Mouse (Mus musculus) kidney, postnatal 36 days (tissue): Measurements from ENCODE around the gene Cyb5b.
"Not testable (repeated sequence)": the region's sequence is repeated elsewhere in the genome, so short reads cannot be mapped to it uniquely, and the experiment has no call there.

Experiments
- DNase-seq, 2 experiments: peaks; one replicate each; pipeline ENCODE4 v3.0.0; 2021 to 2022; ENCODE audit warnings: mixed read lengths in 2 of 2

Cyb5b gene

DNA sequence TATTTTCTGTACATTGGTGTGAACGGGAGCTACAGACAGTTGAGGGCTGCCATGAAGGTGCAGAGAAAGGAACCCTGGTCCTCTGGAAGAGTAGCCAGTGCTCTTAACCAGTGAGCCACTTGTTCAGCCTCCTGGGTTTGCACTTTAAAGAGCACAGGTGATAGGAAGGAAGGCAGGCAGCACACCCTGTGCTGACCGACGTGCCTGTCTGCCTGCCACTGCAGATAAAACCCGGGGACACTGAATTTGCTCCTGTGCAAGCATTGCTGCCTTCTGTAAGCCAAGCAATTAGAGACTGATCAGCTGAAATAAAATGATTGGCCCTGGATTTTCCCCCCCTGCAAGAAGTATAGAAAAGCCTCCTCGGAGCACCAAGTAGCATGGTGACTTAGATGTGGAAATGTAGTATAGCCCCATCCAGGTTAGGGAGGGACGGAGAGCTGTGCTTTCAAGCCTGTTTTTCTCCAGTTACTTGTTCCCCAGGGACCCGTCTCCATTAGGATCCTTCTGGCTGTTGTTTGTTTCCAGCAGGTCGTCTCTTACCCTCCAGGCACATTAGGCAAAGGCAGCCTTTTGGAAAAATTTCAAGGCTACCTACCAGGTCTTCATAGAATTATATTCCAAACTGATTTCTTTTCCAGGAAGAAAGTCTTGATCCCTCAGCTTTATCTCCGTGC lies 22.7 kb downstream of the Cyb5b start:
- DNase-seq: no peak

DNA sequence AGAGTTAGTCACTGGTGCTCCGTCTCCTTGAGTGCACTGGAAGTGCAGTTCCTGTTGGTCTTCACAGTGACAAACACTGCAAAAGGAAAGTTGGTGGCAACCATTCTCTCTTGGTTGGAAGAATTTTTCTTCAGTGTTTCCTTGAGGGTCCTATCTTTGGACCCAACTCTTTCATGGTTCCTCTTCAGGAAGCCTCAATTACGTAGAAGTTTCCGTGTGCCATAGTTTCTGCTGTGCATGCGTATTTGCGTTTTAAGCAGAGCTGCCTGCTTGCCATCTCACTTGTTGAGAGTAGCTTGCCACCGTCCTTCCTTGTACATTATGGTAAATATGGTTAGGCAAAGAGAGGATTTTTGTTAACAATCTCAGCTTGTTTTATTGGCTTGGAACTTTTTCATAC lies 30.7 kb downstream of the Cyb5b start:
- no peak for DNase-seq

DNA sequence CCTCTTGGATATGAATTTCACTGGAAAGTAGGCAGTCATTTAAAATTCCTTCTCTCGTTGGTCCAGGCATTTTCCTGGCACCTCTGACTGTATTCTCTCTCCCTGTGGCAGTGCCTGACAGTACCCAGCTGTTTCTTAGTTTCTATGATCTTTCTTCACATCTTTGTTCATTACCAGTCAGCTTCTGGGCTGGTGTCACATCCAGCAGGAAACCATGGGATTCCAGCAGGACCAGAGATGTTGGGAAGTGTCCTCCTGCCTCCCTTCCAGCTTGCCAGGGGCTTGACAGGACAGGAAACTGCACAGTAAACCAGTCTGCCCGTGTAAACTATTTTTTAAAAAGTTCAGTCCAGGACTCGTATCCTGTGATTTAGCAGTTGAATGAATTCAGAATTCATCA lies 34.6 kb downstream of the Cyb5b start:
- peak; percentile 41 to 51 for DNase-seq

DNA sequence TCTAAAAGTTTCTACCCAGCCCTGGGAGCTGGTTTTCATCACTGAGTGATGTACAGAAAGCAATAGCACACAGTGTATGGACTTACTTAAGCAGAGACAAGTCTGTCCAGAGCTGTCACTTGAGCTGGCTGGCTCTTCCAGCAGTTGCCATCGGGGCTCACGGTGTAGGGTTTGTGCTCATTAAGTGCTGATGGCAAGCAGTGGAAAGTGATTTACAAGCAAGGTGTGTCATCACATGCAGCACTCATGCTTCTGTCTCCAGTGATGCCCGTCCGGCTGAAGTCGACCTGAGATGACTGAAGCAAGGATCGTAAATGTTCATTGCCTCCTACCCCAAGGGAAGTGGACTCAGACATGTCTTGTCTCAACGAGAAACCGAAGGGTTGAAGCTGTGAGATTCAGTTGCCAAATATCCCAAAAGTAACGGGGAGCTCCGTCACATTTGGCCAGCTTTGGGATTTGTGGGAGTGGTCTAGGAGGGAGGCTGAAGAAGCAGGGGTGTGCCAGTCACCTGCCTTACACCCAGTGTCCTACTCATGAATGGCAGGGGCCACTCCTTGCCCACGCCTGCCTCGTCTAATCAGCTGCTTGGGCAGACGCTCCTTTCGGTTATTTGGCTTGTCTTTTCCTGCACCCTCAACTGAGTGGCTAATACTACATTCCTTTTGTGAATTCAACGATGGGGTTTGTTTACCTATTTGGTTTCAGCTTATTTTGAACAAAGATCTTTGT lies 36.4 kb downstream of the Cyb5b start:
- DNase-seq: no peak

DNA sequence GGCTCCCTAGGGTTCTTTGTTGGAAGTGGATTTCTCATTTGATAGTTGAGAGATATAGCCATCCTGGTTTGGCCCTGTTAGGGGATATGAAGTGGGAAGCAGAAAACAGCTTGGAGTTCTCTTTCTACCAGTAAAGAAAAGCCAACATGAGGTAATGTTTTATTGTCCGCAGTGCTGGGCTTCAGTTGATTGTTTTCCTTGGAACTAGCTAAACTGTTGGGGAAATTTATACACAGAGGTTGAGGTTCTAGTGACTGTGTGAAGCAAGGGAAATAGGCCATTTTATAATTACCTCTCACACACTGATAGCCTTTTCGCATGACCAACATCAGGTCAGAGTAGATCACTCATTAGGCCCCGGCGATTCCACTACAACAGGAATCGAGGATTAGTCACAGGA lies 37.2 kb downstream of the Cyb5b start:
- DNase-seq: no peak

DNA sequence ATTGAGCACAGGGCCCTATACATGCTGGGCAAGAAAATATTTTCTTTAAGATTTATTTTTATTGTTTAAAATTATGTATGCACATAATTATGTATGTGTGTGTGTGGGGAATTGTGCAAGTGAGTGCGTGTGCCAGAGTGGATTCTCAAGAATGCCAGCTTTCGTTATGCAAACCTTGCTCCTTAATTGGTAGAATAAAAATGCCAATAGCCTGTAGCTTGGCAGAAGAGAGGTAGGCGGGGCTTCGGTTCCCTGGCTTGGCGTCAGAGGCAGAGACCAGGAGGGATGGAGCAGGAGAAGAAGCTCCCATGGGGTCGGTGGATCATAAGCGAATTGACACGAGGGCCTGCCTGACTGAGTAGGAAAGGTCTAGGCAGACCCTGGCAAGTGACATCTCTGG lies 42.2 kb downstream of the Cyb5b start:
- no peak for DNase-seq

DNA sequence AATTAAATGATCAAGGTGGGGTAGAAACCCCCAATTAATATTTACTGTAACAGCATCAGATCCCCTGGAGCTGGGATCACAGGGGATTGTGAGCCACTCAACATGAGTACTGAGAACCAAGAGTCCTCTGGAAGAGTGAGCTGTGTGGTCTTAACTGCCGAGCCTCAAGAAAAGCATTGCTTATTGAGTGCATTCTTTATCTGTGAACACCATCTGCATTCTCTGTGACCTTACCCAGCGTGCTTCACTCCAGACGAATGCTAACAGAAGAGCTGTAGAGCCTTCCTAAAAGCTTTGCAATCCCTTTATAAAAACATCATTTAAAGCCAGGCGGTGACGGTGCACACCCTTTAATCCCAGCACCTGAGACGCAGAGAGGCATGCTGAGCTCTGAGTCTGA lies 42.9 kb downstream of the Cyb5b start:
- no peak for DNase-seq

DNA sequence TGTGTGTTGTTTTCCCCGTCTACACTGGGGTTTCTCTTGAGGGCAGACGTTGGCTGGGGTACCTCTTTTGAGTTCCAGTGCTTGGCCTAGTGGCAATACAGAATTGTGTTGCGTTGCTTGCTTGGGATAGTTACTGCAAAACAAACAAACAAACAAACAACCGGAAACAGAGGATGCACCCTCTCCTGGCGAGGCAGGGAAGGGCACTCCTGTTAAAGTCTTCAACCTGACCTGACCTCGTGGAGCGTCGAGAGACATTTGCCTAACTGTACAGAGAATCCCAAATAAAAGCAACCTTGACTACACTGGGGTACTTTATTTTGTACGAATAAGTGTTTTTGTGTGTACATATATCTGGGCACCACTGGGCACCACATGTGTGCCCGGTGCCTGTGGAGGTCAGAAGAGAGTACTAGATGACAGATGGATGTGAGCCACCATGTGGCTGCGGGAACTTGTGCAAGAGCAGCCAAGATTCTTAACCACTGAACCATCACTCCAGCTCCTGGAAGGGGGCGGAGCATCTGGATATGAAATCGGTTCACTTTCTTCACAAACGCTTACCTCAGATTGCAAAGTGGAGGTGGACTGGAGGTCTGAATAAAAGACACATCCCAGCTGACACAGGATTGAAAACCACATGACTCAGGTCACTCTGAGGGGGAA lies 44.5 kb downstream of the Cyb5b start:
- peak in 1 of 2 experiments; percentile 32 for DNase-seq

DNA sequence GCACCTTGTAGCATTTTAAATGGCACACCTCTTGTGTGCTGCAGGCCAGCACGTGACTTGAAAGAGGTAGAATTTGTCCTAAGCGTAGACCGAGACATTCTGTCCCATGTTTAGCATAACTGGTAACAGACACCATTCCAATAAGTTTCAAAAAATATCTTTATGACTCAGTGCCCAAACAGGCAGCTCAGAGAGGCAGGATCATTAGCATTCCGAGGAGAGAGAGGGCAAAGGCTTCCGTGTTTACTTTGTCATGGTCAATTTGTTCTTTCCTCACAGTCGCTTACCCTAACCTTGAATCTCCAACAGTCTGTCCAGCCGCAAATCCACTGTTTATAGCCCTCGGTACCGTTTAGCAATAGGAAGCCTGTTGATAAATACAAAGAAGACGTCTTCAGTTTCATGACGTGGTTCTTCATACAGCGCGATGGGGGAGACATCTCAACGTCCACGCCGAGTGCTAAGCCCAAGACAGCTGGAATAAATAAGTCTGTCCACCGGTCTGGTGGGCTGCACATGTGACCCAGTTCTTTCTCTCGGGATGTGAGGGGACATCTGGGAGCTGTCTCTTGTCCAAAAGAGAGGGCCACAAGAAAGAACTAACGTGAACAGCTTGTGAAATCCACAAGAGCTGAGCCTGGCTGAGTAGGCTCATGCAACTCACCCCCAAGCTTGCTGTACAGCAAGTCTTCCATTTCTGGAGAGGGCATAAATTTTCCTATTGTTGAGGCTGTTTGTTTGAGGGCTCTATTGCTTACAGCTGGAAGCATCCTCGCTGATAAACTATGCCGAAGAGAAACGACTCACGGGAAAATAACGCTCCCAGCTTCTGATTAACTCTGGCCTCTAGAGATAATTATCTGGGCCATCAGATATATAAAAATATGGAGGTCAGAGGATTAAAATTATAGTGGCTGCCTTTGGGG lies 47.7 kb downstream of the Cyb5b start:
- peak; percentile 27 to 49 for DNase-seq

DNA sequence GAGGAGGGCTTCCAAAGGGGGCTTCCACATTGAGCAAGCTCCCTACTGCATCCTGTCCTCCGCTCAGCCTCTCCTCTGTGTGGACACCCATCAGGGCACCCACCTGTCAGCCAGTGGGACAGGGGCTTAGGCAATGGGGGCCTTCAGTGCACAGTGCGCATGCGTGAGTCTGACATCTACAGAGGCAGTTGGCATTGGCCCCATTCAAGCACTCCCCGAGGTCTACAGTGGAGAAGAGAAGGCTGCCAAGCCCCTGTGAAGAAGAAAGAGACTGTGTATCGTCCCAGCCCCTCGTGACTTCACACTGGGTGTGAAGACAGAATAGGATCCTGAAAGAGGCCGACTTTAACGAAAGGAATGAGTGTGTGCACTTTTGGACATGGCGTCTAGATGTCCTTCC lies 54.7 kb downstream of the Cyb5b start:
- no peak for DNase-seq

DNA sequence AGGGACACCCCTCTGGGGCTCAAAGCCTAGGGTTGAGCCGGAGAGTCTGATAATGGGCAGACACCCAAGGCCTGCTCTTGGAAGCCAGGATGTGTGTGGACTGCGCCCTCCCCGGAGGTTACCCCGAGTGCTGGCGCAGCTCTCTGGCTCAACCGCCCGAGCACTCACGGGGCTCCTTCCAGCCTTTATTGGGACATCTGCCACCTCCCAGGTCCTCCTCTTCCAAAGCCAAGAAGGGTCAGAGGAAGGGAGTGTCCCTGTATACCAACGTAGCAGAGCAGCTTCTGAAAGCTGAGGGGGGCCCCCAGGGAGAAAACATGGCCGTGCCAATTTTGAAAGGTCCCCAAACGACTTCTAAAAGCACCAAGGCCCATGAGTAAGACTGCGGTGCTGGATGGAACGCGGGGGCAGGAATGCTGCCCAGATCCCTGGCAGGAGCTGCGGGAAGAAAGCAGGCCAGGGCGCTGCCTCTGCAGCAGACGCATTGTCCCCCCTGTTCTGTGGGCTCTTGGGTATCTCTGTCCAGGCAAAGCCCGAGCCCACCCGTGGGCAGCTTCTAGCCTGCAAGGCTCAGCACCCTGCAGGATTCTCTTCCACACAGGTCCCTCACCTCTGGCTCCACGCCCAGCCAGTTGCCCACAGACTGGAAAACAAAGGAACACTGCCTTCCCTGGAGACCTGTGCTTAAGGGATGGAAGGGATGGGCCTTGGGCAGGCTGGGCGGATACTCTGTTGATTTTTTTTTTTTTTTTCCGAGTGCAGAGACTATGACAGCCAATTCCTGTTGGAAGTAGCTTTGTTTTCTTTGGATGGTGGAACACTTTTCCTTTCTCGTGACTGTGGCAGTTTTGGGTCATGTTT lies 55.5 kb downstream of the Cyb5b start:
- peak; percentile 88 to 89 for DNase-seq

DNA sequence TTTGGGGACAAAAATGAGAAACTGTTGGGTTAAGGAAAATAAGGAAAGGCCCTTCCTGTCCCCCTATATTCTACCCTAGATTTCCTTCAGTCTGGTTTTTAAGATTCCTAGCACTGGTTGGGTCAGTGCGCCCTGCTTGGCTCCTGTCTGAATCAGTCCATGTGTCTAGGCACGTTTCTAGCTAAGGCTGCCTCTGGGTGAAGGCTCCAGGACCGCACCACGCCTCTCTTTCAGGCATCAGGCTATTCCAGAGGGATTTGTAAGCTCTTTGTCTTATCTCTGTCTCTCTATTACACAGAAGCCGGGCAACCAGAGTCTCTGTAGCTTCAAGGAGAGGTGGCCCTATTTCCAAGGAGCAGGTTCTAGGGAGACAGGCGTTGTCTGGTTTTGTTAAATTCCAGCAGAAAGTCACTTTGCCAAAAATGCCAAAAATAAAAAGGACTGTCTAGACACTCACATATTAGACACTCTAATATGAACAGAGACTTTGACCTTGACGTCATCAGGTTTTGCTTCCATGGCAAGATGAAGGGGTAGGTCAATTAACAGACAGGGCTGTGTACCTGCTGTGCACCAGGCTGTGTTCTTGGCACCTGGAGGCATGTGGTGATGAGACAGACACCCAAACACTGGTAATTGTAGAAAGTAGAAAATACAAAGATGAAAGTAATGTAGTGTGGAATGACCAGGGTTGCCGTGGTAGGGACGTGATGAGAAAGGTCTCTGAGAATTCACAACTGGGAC lies 56.5 kb downstream of the Cyb5b start:
- no peak for DNase-seq

DNA sequence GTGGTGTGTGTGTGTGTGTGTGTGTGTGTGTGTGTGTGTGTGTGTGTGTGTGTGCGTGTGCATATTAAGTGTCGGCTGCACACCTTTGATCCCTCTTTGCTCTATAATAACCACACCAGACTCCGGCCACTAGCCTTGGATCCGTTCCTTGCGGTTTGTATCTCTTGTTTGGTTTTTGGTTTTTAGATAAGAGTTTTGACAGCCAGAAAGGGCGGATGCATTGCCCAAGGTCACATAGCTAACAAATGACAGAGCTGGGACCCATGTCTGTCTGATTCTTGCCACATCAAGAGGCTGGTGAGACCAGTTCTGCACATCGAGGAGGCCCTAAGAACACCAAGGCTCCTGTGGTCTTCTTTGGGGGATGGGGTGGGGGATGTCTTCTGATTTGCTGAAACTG lies 58.7 kb downstream of the Cyb5b start:
- DNase-seq: no peak

DNA sequence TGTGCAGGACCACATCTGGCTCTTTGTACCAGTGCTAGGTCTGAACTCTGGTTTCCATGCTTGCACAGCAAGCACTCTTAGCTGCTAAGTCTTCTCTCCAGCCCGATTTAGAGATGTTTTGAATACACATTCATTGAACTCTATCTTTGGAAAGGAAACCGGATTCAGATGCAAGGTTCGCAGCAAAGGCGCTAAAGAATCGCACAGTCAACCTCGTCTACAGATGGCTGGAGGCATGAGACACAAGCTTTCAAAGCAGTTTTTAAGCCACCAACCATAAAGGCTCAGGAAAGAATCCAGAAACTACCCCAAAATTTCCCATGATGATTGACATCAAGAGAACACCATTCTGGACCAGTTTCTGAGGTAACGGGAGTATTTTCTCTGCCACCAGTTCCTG lies 61.6 kb downstream of the Cyb5b start:
- DNase-seq: no peak

DNA sequence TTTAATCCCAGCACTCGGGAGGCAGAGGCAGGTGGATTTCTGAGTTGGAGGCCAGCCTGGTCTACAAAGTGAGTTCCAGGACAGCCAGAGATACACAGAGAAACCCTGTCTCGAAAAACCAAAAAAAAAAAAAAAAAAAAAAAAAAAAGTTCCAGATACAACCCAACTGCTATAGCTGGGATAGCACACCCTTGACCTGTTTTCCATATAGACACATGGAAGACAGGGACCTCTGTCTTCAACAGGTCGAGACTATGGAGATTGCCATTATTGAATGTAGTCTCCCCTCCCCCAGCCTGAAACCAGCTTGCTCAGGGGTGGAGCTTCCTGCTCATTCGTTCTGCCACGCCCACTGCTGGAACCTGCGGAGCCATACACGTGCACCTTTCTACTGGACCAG lies 66.8 kb downstream of the Cyb5b start:
- not testable (repeated sequence) for DNase-seq

DNA sequence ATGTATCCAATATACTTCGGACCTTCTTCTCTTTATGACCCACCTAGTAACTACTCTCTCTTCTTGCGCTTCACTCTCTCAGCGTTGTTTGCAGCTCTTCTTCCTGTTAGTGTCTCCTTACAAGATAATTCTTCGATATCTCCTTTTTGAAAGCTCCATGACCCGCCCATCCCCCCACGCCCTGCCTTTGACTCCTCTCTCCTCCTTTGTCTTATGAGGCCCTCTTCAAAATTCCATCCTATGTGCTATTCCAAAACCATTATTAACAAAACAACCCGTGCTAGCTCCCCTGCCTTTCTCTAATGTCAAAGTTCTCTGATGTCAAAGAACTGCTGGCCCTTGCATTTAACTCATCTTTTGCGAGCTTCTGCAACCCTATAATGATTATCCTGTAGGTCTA lies 67.7 kb downstream of the Cyb5b start:
- no peak for DNase-seq

DNA sequence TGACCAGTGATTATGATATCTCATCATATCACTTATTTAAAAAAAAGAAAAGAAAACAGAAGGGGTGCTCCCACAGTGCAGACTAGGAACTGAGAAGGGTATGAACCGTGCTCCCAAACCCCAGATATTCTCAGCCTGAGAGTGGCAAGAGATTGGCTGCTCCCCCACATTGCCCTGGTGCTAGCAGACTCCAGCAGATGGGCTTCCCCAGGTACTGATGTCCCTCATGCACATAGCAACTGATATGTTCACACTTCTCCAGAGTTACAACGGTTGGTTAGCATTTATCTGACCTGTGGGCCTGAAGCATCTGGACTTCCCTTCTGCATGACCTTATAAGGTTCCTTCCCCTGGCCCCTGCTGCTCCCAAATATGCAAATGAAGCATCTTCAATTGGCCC lies 68.6 kb downstream of the Cyb5b start:
- no peak for DNase-seq

DNA sequence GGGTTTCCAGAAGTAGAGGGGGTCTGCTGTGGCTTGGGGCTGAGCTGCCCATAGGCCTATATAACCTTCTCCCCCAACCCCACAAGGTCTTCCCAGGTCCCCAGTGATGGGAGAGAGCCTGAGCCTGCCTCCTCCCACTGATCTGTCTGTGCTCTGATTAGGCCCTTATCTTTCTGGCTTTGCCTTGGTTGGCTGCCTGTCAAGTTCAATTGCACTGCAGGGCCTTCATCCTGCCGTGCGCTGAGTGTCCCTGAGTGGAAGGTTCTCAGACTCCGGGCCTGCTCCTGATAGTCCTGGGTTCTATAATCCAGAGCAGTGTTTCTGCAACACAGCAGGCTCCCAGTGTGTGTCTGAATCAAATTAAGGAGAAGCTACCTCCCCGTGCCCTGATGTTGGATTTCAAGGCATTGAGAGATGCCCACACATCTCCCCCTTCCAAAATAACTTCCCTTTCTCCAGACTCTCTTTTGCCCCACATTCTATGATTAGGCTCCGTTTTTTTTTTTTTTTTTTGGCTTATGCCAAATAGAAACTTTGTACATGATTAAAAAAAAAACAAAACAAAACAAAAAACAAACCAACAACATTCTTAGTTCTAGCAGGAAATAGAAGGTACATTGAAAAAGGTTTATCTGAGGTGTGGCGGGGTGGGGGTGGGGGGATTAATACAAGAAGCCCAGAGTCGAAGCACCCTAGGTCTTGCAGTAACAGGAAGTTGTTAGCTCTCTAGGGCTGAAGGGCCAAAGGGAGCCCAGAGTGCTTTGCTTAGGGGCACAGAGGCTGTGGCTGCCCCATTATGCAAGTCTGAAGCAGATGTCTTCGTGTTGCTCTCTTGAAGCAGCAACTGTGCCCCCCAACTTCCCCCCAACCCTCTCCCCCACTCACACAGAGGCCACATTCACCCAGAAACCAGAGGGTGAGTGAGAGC lies 71.7 kb downstream of the Cyb5b start:
- DNase-seq: no peak

DNA sequence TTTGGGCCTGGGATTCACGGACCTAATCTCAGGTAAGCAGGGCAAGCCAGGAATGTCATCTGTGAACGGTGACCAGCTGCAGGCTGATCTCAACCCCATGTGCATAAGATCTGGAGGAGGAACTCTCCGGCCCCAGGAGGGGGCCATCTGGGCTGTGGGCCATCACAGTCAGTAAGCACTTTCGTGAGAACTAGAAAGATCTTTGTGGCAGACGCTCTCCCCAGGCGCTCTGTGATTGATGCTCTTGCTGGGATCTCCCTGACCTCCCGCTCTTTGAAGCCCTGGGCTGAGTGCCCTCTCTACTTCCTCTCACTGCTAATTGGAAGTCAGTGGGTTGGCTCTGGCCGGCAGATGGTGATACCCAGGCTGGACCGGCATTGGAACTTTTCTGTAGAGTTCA lies 75.7 kb downstream of the Cyb5b start:
- peak; percentile 44 to 50 for DNase-seq

DNA sequence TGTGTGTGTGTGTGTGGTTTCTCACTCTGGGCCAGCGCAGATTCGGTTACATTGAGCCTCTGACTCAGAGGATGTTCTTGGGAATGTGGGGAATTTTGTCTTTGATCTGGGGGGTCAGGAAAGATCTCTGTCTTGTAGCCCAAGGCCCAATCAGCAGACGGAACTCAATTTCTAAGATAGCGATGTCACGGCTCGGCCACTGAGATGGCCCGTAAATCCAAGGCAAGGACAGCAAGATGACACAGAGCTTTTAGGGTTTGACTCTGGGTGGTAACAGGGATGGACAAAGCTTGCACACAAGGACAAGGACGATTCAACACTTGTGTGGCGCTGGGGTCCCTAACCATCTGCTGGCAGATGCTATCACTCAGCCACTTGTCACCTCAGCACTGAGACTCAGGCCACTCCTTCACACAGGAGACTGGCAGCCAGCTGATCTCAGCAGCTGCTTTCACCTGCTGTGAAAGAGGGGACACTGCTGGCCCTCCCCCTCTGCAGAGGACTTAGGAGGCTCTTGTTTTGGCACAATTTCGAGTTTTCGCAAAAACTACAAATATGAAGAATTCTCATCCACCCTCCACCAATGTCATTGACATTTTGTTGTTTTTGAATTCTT lies 76.7 kb downstream of the Cyb5b start:
- no peak for DNase-seq
